Mouse (Mus musculus) thymus, postnatal 25 days (tissue): ENCODE measurements around the gene Gm648.
"Not testable (repeated sequence)": the region's sequence is repeated elsewhere in the genome, so short reads cannot be mapped to it uniquely, and the experiment has no call there.

Experiments
- DNase-seq: peaks from one replicate; pipeline ENCODE4 v3.0.0; 2022

Gm648 gene

GRCm38 (mm10) chrX:56549506-56549905, at the start of gene Gm648:
Gene Gm648, minus strand, starts transcription at chrX:56549606.
- DNase-seq, result no peak

GRCm38 (mm10) chrX:56597887-56598640, 48.7 kb upstream of the Gm648 start, which contains the start of gene Mmgt1:
Gene Mmgt1, minus strand, starts transcription at chrX:56598069.
- DNase-seq, result peak; percentile 85

GRCm38 (mm10) chrX:56597219-56597886, 47.9 kb upstream of the Gm648 start:
- DNase-seq, result no peak

DNA sequence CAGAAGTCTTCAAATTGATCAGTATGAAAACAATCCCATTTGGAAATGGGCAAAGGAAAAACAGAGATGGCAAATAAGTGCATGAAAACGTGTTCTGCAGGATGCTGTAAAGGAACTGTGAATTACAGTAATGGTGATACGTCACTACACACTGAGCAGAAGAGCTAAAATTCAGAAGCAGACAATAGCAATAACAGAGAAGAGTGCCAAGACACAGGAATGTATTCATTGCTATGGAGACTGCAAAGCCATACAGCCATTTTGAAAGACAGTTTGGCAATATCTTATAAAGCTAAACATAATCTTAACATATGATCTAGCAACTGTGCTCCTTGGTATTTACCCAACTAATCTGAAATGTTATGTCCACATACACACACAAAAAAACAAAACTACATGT, 28.8 kb upstream of the Gm648 start:
- DNase-seq, result no peak

DNA sequence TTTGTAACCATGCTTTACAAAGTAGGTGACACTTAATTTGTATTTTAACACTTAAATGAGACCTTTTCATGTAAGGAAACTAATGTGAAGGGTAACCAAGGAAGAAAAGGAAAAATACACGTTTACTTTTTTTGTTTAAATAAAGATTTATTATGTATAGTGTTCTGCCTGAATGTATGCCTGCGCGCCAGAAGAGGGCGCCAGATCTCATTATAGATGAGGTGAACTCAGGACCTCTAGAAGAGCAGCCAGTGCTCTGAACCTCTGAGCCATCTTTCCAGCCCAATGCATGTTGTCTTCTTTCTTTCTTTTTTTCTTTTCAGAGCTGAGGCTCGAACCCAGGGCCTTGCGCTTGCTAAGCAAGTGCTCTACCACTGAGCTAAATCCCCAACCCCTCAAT, 23.1 kb upstream of the Gm648 start:
- DNase-seq, result peak; percentile 11

- DNase-seq, result no peak
Observed at GRCm38 (mm10) chrX:56553584-56553983, 4.2 kb upstream of the Gm648 start.

DNA sequence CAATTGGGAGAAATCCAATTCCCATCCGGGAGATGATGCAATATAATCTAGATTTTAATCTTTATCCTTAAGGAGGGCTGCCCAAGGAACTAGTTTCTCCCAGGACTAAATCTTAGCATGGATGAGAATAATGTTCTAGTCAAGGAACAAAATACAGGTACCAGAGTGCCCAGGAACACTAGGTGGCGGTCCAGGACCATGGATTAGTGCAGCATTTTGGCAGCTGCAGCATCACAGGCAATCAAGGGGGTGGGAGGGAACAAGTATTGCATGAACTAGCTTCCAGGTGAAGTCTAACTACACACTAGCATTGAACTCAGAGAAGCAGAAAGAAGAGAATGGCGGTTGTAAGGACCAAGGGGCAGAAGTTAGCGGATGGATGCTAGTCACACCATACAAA, 12.2 kb downstream of the Gm648 start:
- DNase-seq, result peak; percentile 5

- DNase-seq, result peak; percentile 51
Observed at GRCm38 (mm10) chrX:56531266-56531665, 18.1 kb downstream of the Gm648 start.

DNA sequence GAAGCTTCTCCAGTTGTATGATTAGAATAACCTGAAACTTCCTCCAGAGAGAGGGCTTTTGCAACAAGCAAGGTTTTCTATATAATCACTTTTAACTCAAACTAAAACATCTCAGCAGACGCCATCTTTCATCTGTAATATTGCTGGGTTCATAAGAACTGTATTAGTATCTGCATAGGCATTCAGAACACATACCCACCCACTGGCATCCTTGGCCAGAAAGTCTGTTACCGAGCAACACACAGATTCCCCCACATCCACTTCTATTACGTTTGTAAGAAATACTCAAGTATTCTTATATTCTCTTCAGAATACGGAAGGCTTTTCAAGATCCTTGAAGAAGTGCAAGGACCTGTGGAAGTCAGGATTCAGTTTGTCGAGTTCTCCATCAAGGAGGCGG, 25.0 kb downstream of the Gm648 start, which contains the start of gene Gm10477:
Gene Gm10477, plus strand, starts transcription at position 301 of the 400 bp plus-strand sequence.
- not testable (repeated sequence) for DNase-seq

GRCm38 (mm10) chrX:56497241-56497640, 52.2 kb downstream of the Gm648 start:
- no peak for DNase-seq
